Mouse (Mus musculus): Measurements from ENCODE around the gene Patz1.
A peak's percentile ranks its signal among the peaks of the same experiment; 100 is the strongest.

Patz1 gene

GRCm38 (mm10) chr11:3292062-3292421 lies 3.4 kb downstream of the Patz1 start:
- peak; percentile 59 to 60 for DNase-seq (ENCODE audit: low spot score in 2 of 2)

GRCm38 (mm10) chr11:3292711-3293249 lies 4.1 kb downstream of the Patz1 start:
- no peak for DNase-seq (ENCODE audit: low spot score in 2 of 2)

- DNase-seq (ENCODE audit: low spot score in 2 of 2), result no peak
Measured at GRCm38 (mm10) chr11:3293361-3293760, 4.7 kb downstream of the Patz1 start.

GRCm38 (mm10) chr11:3294641-3295040 lies 6.0 kb downstream of the Patz1 start:
- no peak for DNase-seq (ENCODE audit: low spot score in 2 of 2)

- no peak for DNase-seq (ENCODE audit: low spot score in 2 of 2)
Measured at GRCm38 (mm10) chr11:3296056-3296455, 7.4 kb downstream of the Patz1 start.

GRCm38 (mm10) chr11:3297871-3298812 lies 9.5 kb downstream of the Patz1 start:
- DNase-seq (ENCODE audit: low spot score in 2 of 2), result no peak

GRCm38 (mm10) chr11:3298813-3299185 lies 10.1 kb downstream of the Patz1 start:
- no peak for DNase-seq (ENCODE audit: low spot score in 2 of 2)

- DNase-seq (ENCODE audit: low spot score in 2 of 2), result no peak
Measured at GRCm38 (mm10) chr11:3301075-3301474, 12.4 kb downstream of the Patz1 start.

GRCm38 (mm10) chr11:3302385-3302784 lies 13.7 kb downstream of the Patz1 start:
- DNase-seq (ENCODE audit: low spot score in 2 of 2), result no peak

GRCm38 (mm10) chr11:3302792-3303191 lies 14.1 kb downstream of the Patz1 start:
- DNase-seq (ENCODE audit: low spot score in 2 of 2), result no peak

GRCm38 (mm10) chr11:3305821-3306220 lies 17.1 kb downstream of the Patz1 start:
- no peak for DNase-seq (ENCODE audit: low spot score in 2 of 2)

GRCm38 (mm10) chr11:3307875-3308274 lies 19.2 kb downstream of the Patz1 start:
- no peak for DNase-seq (ENCODE audit: low spot score in 2 of 2)

GRCm38 (mm10) chr11:3309884-3310283 lies 21.2 kb downstream of the Patz1 start:
- DNase-seq (ENCODE audit: low spot score in 2 of 2), result no peak

GRCm38 (mm10) chr11:3310789-3311585 lies 22.3 kb downstream of the Patz1 start:
- no peak for DNase-seq (ENCODE audit: low spot score in 2 of 2)

- no peak for DNase-seq (ENCODE audit: low spot score in 2 of 2)
Measured at GRCm38 (mm10) chr11:3311586-3312347, 23.1 kb downstream of the Patz1 start.

- DNase-seq (ENCODE audit: low spot score in 2 of 2), result no peak
Measured at GRCm38 (mm10) chr11:3313294-3313693, 24.6 kb downstream of the Patz1 start.

- DNase-seq (ENCODE audit: low spot score in 2 of 2), result no peak
Measured at GRCm38 (mm10) chr11:3314148-3314547, 25.5 kb downstream of the Patz1 start.

GRCm38 (mm10) chr11:3318286-3318685 lies 29.6 kb downstream of the Patz1 start:
- DNase-seq (ENCODE audit: low spot score in 2 of 2), result no peak

- DNase-seq (ENCODE audit: low spot score in 2 of 2), result no peak
Measured at GRCm38 (mm10) chr11:3328271-3328670, 39.6 kb downstream of the Patz1 start.

- no peak for DNase-seq (ENCODE audit: low spot score in 2 of 2)
Measured at GRCm38 (mm10) chr11:3328806-3329775, 40.4 kb downstream of the Patz1 start.
